ENCODE assay signal across 15 mouse cellular contexts in genomic region chr7:91208083-91208852, GRCm38 (mm10).
DNase-seq lines count a peak whose midpoint lies in the region; ATAC-seq and TF ChIP-seq lines count a peak whose summit lies in the region.
"Had no signal": no experiment of that assay in that cellular context is flagged by ENCODE, and none has a peak within 500 bp of the region (broad histone marks: within the 10 kb centered on the region; RNA-seq: fewer than 3 reads in every experiment).

No protein-coding gene starts in this region.

- no peak for TF ChIP-seq CTCF in layer of hippocampus, adult 2 months (conservative IDR thresholded peaks at IDR 0.05)

- 0 out of 2 replicates have a peak, but pooled peaks cover 2% of the 10 kb centered on the region for H3K4me1 ChIP-seq in hindbrain, embryonic 12.5 days
- 0 out of 2 replicates have a peak, but pooled peaks cover 5% of the 10 kb centered on the region for H3K4me1 ChIP-seq in midbrain, embryonic 15.5 days

- H3K4me3 ChIP-seq in layer of hippocampus, adult 2 months, result no peak overlapping the region
- no peak overlapping the region for H3K4me3 ChIP-seq in hindbrain, embryonic 12.5 days
- H3K4me3 ChIP-seq in midbrain, embryonic 15.5 days, result no peak overlapping the region
- H3K4me3 ChIP-seq: limb, embryonic 13.5 days had no signal

- 61% methylated on average over 5 of the region's 5 CpGs for WGBS in hindbrain, embryonic 12.5 days
- WGBS in midbrain, embryonic 15.5 days, result 34% methylated on average over 5 of the region's 5 CpGs

- H3K27ac ChIP-seq in layer of hippocampus, adult 2 months, result peak overlapping the region; percentile 87
- no peak overlapping the region for H3K27ac ChIP-seq in hindbrain, embryonic 12.5 days
- no peak overlapping the region for H3K27ac ChIP-seq in midbrain, embryonic 15.5 days
- H3K27ac ChIP-seq: limb, embryonic 13.5 days had no signal

- peak; percentile 74; the same call in 1 of the 2 replicates for ATAC-seq in hindbrain, embryonic 12.5 days (ENCODE audit: low FRiP score)
- ATAC-seq in midbrain, embryonic 15.5 days (replicated peaks), result peak; percentile 91

- H3K9ac ChIP-seq in hindbrain, embryonic 12.5 days, result no peak overlapping the region
- H3K9ac ChIP-seq in midbrain, embryonic 15.5 days, result no peak overlapping the region
- H3K9ac ChIP-seq: limb, embryonic 13.5 days had no signal

- no peaks in the 10 kb centered on the region for H3K27me3 ChIP-seq in hindbrain, embryonic 12.5 days
- no peaks in the 10 kb centered on the region for H3K27me3 ChIP-seq in midbrain, embryonic 15.5 days (replicated peaks)

- DNase-seq in layer of hippocampus, adult 2 months (ENCODE audit: low spot score in 2 of 2), result peak; percentile 37 to 79
- no peak for DNase-seq in layer of hippocampus, postnatal 10 days (ENCODE audit: low spot score in 2 of 2)
- DNase-seq in brain, embryonic 18.5 days (ENCODE audit: low read depth, low spot score), result peak; percentile 86
- DNase-seq in heart, postnatal 36 days, result no peak
- DNase-seq in gastrocnemius, adult 8-10 months (ENCODE audit: low spot score in 2 of 2), result no peak
- DNase-seq in adrenal gland, postnatal 4 days (ENCODE audit: low spot score in 2 of 2), result no peak
- DNase-seq: cerebellum, postnatal 14 days; gastrocnemius, postnatal 14 days; kidney, adult 11 months; kidney, postnatal 4 days; lung, adult 2 months; thymus, adult 2 months had no signal

- intact Hi-C loops in heart, postnatal 36 days (cut with DNase I), result no loop called here

- no peaks in the 10 kb centered on the region for H3K9me3 ChIP-seq in hindbrain, embryonic 12.5 days (replicated peaks)
- no peaks in the 10 kb centered on the region for H3K9me3 ChIP-seq in midbrain, embryonic 15.5 days
- H3K9me3 ChIP-seq: limb, embryonic 13.5 days had no signal

- H3K4me2 ChIP-seq in hindbrain, embryonic 12.5 days (replicated peaks), result no peak overlapping the region
- no peak overlapping the region for H3K4me2 ChIP-seq in midbrain, embryonic 15.5 days
- H3K4me2 ChIP-seq: limb, embryonic 13.5 days had no signal

- no peaks in the 10 kb centered on the region for H3K36me3 ChIP-seq in hindbrain, embryonic 12.5 days
- H3K36me3 ChIP-seq in midbrain, embryonic 15.5 days (replicated peaks), result no peaks in the 10 kb centered on the region
- H3K36me3 ChIP-seq: limb, embryonic 13.5 days had no signal

Comparison
In these comparisons a context has a peak if more than half of its experiments do, and no peak if none do; other contexts are left out.
1. DNase-seq: peak in layer of hippocampus, adult 2 months (2 of 2) and brain, embryonic 18.5 days (single experiment); none in layer of hippocampus, postnatal 10 days (0 of 2), heart, postnatal 36 days (0 of 2), gastrocnemius, adult 8-10 months (0 of 2) and adrenal gland, postnatal 4 days (0 of 2).